7 mouse cellular contexts compared by ENCODE assay signal in genomic region chr9:72806731-72807419, GRCm38 (mm10). TPM values are rescaled to one million over a fixed set of nuclear protein-coding genes. Genes with fewer than 3 reads are reported as not detected.
DNase-seq lines count a peak whose midpoint lies in the region; ATAC-seq and TF ChIP-seq lines count a peak whose summit lies in the region.

Prtg (plus strand) TSS chr9:72806874.

- H3K4me1 ChIP-seq in heart, embryonic 10.5 days = peaks cover 52% of the 10 kb centered on the region
- peaks cover 15% of the 10 kb centered on the region for H3K4me1 ChIP-seq in midbrain, embryonic 15.5 days

- peak; percentile 79 for ATAC-seq in midbrain, embryonic 15.5 days (replicated peaks)

- H3K27me3 ChIP-seq in C2C12 (ENCODE audit: control insufficient read depth, insufficient read depth, insufficient read length) = no peaks in the 10 kb centered on the region
- no peaks in the 10 kb centered on the region for H3K27me3 ChIP-seq in heart, embryonic 10.5 days (ENCODE audit: insufficient read depth, poor library complexity, severe bottlenecking)
- peaks cover 10% of the 10 kb centered on the region for H3K27me3 ChIP-seq in midbrain, embryonic 15.5 days (replicated peaks)

- no peaks in the 10 kb centered on the region for H3K9me3 ChIP-seq in heart, embryonic 10.5 days
- no peaks in the 10 kb centered on the region for H3K9me3 ChIP-seq in midbrain, embryonic 15.5 days

- H3K36me3 ChIP-seq in C2C12 (ENCODE audit: control insufficient read depth, insufficient read depth) = no peaks in the 10 kb centered on the region
- H3K36me3 ChIP-seq in heart, embryonic 10.5 days = peaks cover 12% of the 10 kb centered on the region
- no peaks in the 10 kb centered on the region for H3K36me3 ChIP-seq in midbrain, embryonic 15.5 days (replicated peaks)

- peak; percentile 61 for DNase-seq in 3134 (ENCODE audit: extremely low read depth, insufficient read length, low spot score)
- DNase-seq in embryo, embryonic 10.5 days (ENCODE audit: low spot score) = peak; percentile 92
- peak; percentile 92 for DNase-seq in heart, embryonic 10.5 days (ENCODE audit: low spot score)
- peak; percentile 10 for DNase-seq in layer of hippocampus, adult 9-11 months
- peak; percentile 22 for DNase-seq in thymus, postnatal 0 days (ENCODE audit: low spot score)

- peak within 1 kb of the TSS; percentile 56 for H3K9ac ChIP-seq in midbrain, embryonic 15.5 days

- peak within 1 kb of the TSS; percentile 99 for H3K4me2 ChIP-seq in midbrain, embryonic 15.5 days

- peak within 1 kb of the TSS; percentile 76 for H3ac ChIP-seq in C2C12 (ENCODE audit: control insufficient read depth, insufficient read length, low read depth)

- peak within 1 kb of the TSS; percentile 38 for H3K4me3 ChIP-seq in C2C12 (ENCODE audit: insufficient read depth, poor library complexity, severe bottlenecking)
- peak within 1 kb of the TSS; percentile 90 for H3K4me3 ChIP-seq in heart, embryonic 10.5 days
- H3K4me3 ChIP-seq in midbrain, embryonic 15.5 days = peak within 1 kb of the TSS; percentile 57

- under 1% methylated on average over 55 of the region's 57 CpGs for WGBS in heart, embryonic 10.5 days
- WGBS in midbrain, embryonic 15.5 days = under 1% methylated on average over 55 of the region's 57 CpGs

- H3K79me3 ChIP-seq in C2C12 (ENCODE audit: low read depth) = no peaks in the 10 kb centered on the region

- no peak for TF ChIP-seq CTCF in C2C12 (IDR thresholded peaks at IDR 0.05; ENCODE audit: control insufficient read depth, insufficient read depth, insufficient read length)

- peak within 1 kb of the TSS; percentile 99 for H3K27ac ChIP-seq in heart, embryonic 10.5 days
- H3K27ac ChIP-seq in midbrain, embryonic 15.5 days = peak within 1 kb of the TSS; percentile 47

- H3K79me2 ChIP-seq in C2C12 (ENCODE audit: control insufficient read depth, insufficient read depth) = no peaks in the 10 kb centered on the region

TF ChIP-seq in C2C12, 6 proteins besides CTCF, POLR2A, EP300 and RAD21:
- no peak for TF ChIP-seq USF1 (IDR thresholded peaks at IDR 0.05; ENCODE audit: low read depth)
- no peak for TF ChIP-seq FOSL1 (IDR thresholded peaks at IDR 0.05; ENCODE audit: insufficient read depth, low read length, poor library complexity, severe bottlenecking)
- no peak for TF ChIP-seq MAX (IDR thresholded peaks at IDR 0.05)
- no peak for TF ChIP-seq MYOD1 (IDR thresholded peaks at IDR 0.05; ENCODE audit: control insufficient read depth, insufficient read length, low read depth)
- no peak for TF ChIP-seq CEBPB (IDR thresholded peaks at IDR 0.05; ENCODE audit: low read depth)

RNA-seq across cellular contexts. Expression of gene Prtg, which starts in this region (rescaled TPM):
- polyA plus RNA-seq in C2C12 (2012; fragmentation: generic; extraction: Trizol) = 0.59 TPM
- 7.6 and 11.1 TPM in 2 replicates for polyA plus RNA-seq in heart, embryonic 10.5 days (2016; fragmentation: Nextera tagmentation; extraction: Ambion mirVana)
- polyA plus RNA-seq in midbrain, embryonic 15.5 days (2015; fragmentation: Nextera tagmentation; extraction: Ambion mirVana) = 0.45 and 0.47 TPM in 2 replicates
- 0.13 and 0.17 TPM in 2 replicates for polyA plus RNA-seq in thymus, postnatal 0 days (2015; fragmentation: Nextera tagmentation; extraction: Ambion mirVana)

Comparison
In these comparisons a context has a peak if more than half of its experiments do, and no peak if none do; other contexts are left out.
1. Peak in every context shown above with its lines: DNase-seq, ATAC-seq, H3K4me3 ChIP-seq and H3K27ac ChIP-seq.
2. Peak in ATAC-seq, H3K4me3 ChIP-seq, H3K27ac ChIP-seq, H3K9ac ChIP-seq and H3K4me2 ChIP-seq in midbrain, embryonic 15.5 days; RNA of the gene not detected or under 1 TPM.
3. Peak in DNase-seq in thymus, postnatal 0 days; RNA of the gene not detected or under 1 TPM.
4. DNase-seq: peak in every context shown above with its lines; median percentile 92 in embryo, embryonic 10.5 days; 92 in heart, embryonic 10.5 days; 61 in 3134; 22 in thymus, postnatal 0 days; 10 in layer of hippocampus, adult 9-11 months.
5. H3K4me3 ChIP-seq: peak in every context shown above with its lines; median percentile 90 in heart, embryonic 10.5 days; 57 in midbrain, embryonic 15.5 days; 38 in C2C12.